Mouse (Mus musculus) cerebellum, postnatal 14 days (tissue): Measurements from ENCODE around the gene Orm3.
A peak's percentile ranks its signal among the peaks of the same experiment; 100 is the strongest.

Experiments
- DNase-seq, 2 experiments: peaks; one replicate each; pipeline ENCODE4 v3.0.0; 2021; ENCODE audit warnings: mixed read lengths in 2 of 2

Orm3 gene

GRCm38 (mm10) chr4:63402558-63402957 is 46.6 kb downstream of the Orm3 start:
- no peak for DNase-seq

DNA sequence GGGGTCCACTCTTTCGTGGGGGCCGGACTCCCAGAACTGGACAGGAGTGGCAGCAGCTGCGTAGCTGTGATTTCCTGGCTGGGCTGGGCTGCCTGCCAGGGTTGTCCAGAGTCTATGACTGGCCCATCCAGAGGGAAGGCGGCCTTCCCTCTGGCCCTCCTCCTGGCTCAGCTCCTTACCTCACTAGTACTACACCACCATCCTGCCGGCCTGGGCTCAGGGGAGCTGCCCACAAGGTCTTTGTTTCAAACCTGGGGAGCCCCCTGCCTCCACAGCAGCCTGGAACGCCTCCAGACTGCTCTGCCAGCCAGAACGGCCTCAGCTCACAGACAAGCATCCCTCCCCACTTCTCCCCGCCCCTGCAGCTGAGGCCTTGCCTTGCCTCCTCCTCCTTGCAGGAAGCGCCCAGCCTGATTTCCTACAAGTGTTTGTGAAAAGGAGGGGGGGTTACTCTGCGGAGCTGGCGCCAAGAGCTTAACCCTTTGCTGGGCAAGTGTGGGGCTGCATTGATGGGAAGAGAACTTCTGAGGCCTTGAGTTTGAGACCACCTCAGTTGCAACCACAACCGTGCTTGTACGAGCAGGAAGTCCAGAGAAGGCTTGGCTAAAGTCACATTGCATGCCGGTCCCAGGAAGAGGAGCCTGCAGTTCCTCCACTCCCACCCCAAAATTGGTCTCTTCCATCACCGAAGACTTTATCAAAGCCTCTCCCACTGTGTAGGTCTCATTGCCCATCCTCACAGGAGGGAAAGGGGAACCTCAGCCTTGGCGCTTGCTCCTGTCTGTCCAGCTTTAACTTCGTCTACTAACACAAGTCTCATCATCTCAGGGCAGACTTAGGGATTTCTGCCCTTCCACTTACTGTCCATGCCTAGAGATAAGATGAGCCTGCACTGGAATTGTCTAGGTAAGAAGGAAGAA is 47.3 kb downstream of the Orm3 start, which contains the start of gene Akna:
TSS of gene Akna (minus strand) at position 315 of the 920 bp plus-strand sequence.
- peak; percentile 60 to 71 for DNase-seq

- no peak for DNase-seq
Observed at GRCm38 (mm10) chr4:63404205-63404604, 48.2 kb downstream of the Orm3 start.

DNA sequence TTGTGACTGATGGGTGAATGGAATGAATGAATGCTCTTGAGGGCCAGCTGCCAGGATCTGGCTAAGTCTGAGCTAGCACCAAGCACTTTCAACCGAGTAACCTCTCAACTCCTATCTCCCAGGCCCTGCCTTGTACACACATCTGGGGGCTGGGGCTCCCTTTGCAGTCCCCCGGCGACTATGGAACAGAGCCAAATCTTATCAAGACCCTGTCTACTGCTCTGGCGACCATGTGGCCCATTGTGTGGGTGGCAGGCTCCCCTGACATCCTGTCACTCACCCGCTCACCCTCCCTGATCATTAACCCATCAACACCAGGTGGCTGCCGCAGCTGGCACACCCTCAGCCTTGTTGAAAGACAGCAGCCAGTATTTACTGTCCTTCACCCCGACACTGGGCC is 49.1 kb downstream of the Orm3 start:
- no peak for DNase-seq

DNA sequence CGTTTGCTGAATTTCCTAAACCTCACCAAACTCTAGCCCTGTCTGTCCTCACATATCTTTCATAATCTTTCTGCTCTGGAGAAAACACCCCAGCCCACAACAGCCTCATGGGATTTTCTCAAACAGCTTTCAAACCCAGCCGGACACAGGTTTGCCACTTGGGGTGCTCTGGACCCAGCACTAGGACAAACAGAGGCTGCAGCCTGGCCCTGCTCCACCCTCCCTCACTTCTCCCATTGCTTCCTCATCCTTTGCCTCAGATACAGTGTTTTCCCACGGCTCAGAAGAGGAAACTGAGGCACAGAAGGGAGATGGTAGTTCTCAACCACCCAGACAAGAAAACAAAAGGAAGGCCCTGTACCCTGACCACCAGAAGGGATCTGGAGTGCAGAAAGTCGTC is 49.7 kb downstream of the Orm3 start:
- DNase-seq = no peak

- DNase-seq = peak; percentile 61 to 64
Observed at GRCm38 (mm10) chr4:63408247-63408646, 52.3 kb downstream of the Orm3 start.

DNA sequence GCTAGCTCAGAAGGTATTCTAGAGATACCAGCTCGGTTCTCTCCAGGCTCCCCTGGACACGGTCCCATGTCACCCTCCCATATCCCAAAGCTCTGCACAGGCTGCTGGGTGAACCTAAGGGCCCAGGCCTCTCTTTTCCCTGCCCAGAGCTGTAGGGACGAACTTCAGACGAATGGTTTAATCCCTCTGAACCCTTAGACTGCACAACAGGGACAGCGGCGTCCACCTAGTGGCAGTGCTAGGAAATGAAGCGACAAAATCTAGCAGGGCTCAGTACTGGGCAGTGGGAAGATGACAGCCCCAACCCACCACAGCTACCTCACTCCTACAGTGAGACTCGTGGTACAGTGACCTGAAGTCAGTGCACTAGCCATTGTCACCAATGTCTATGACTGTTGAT is 52.7 kb downstream of the Orm3 start:
- DNase-seq = peak; percentile 62 to 72
